Mouse (Mus musculus): Measurements from ENCODE around the gene Cel. TPM values are rescaled to one million over a fixed set of nuclear protein-coding genes. Genes with fewer than 3 reads are reported as not detected.

Cel gene
- polyA plus RNA-seq, 1 experiment = not detected

DNA sequence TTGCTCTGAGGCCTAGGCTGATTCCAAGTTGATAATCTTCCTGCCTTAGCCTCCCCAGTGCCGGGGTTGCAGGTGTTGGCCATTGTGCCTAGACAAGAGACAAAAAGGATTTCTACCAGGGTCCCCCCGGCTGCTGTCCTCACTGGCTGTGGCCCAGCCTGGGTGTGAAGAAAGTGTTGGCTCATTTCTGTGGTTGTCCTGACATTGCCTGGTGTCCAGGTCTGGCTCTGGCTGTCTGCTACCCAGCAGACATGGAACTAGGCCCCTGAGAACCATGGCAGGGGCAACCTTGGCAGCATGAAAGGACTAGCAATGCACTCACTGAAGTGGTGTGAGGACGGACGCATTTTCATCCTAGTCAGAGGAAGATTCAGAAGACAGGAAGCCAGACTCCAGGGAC is 33.3 kb downstream of the Cel start:
- WGBS = 82% methylated on average over 4 of the region's 4 CpGs
- TF ChIP-seq CTCF (IDR thresholded peaks at IDR 0.05; ENCODE audit: insufficient read depth, low read depth, low read length) = no peak
- TF ChIP-seq POLR2A (IDR thresholded peaks at IDR 0.05; ENCODE audit: insufficient read depth, low read depth, low read length) = no peak
- Histone ChIP-seq H3K27ac (ENCODE audit: insufficient read depth, low read depth, low read length) (no peak overlapping the region), H3K4me3 (ENCODE audit: insufficient read depth, low read depth, low read length) (no peak overlapping the region), H3K4me1 (ENCODE audit: control insufficient read depth, insufficient read depth, low read length) (peaks cover 71% of the 10 kb centered on the region)

DNA sequence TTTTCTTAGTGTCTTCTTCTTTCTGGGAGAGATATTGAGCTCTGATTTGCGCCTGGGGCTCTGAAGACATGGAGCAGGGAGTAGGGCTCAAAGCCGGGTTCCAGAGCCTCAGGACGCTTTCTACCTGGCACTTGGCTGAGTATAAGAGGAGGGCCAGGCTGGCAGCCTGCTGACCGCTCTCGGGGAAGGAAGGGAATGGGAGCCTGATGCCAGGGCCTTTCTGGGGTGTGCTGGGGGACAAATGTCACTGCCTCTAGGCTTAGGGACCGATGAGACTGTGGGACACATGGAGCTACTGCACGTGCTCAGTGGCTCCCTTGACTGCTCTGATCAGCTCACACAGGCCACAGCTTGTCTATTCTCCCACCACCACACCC is 34.9 kb downstream of the Cel start:
- Histone ChIP-seq H3K4me1 (ENCODE audit: control insufficient read depth, insufficient read depth, low read length) (peaks cover 72% of the 10 kb centered on the region), H3K4me3 (ENCODE audit: insufficient read depth, low read depth, low read length) (no peak overlapping the region), H3K27ac (ENCODE audit: insufficient read depth, low read depth, low read length) (no peak overlapping the region)
- 85% methylated on average over 7 of the region's 7 CpGs for WGBS
- TF ChIP-seq CTCF (IDR thresholded peaks at IDR 0.05; ENCODE audit: insufficient read depth, low read depth, low read length) = no peak
- no peak for TF ChIP-seq POLR2A (IDR thresholded peaks at IDR 0.05; ENCODE audit: insufficient read depth, low read depth, low read length)

DNA sequence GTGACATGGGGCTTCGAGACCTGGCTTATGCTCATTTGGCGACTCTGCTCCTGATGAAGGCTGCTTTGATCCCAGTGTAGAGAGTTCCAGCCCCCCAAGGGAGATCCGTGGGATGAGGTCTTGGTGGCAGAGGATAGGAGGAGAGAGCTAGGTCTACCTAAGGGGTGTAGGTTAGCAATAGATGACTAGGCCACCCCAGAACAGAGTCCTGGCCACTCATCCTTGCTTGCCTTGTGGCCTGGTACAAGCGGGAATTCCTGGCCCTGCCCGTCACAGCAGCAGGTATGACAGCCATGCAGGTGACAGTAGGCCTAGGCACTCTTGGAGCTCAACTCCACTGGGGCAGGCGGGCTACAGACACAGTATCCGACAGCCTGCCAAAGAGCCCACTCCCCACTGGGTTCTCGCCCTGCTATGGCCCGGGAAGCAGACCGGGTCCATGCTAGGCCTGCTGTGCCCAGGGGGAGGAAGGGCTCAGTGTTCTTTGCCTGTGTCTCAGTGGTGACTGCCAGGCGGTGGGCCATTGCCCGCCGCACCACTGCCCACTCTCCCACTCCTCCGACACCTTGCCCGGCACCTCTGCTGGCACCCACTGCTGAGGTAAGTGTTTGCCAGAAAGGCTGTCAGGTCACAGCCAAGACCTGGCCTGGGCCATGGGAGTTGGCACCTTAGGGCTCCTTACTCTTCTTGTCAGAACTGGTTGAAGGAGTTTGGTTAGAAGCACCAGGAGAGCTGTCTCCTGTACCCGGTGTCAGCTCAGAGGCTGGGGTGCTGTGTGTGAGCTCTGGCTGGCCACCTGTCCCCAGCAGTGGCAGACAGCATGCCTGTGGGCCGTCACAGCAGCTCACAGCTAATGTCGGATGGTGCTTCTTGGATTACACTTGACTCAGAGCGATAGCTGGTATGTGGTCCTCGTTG is 35.5 kb downstream of the Cel start:
- no peak overlapping the region for H3K4me3 ChIP-seq (ENCODE audit: insufficient read depth, low read depth, low read length)
- TF ChIP-seq CTCF (IDR thresholded peaks at IDR 0.05; ENCODE audit: insufficient read depth, low read depth, low read length) = no peak
- no peak for TF ChIP-seq POLR2A (IDR thresholded peaks at IDR 0.05; ENCODE audit: insufficient read depth, low read depth, low read length)
- 85% methylated on average over 20 of the region's 20 CpGs for WGBS
- H3K4me1 ChIP-seq (ENCODE audit: control insufficient read depth, insufficient read depth, low read length) = peaks cover 69% of the 10 kb centered on the region
- no peak overlapping the region for H3K27ac ChIP-seq (ENCODE audit: insufficient read depth, low read depth, low read length)

DNA sequence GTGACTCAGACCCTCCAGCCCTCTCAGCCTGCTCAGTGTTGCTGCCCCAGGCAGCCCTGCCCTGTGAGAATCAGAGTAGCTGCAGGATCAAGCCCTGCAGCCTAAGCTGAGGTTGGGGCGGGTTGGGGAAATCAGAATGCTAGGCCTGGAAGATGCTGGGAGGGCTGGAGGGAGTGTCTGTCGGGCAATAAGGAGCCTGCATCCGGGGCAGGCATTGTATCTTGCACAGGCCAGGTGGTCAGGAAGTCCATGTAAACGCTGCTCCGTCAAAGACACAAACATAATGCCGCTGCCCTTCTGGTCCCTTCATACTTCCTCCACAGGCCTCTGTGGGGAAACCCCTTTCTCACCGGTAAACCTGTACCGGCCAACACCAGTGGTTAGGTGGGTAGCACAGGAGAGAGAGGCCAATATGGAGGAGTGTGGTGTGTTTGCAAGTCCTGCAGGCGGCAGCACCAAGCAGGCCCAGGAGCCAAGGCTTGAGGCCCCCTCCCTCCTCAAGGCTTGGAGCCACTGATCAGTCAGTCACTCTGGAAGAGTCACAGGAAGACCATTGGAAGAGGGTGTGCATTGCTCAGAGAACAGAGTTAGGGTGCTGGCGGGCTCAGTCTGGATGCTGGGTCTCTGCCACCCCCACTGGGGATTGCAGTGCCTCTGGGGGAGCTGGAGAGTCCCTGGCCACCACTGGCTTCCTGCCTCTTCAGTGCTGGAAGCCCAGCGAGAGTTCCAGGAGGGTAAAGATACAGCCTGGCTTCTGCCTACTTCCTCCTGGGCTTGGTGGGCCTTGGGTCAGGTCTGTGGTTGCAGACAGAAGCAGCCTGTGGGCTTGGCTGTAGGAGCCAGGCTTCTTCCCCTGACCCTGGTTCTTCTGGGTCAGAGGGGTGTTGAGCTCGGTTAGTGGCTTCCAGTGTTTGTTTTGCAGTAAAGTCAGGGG is 37.0 kb downstream of the Cel start:
- Histone ChIP-seq H3K27ac (ENCODE audit: insufficient read depth, low read depth, low read length) (peak overlapping the region; percentile 93), H3K4me3 (ENCODE audit: insufficient read depth, low read depth, low read length) (no peak overlapping the region), H3K4me1 (ENCODE audit: control insufficient read depth, insufficient read depth, low read length) (peaks cover 77% of the 10 kb centered on the region)
- TF ChIP-seq POLR2A (IDR thresholded peaks at IDR 0.05; ENCODE audit: insufficient read depth, low read depth, low read length) = no peak
- peak; percentile 6; the same call in 1 of the 2 replicates for TF ChIP-seq CTCF (IDR thresholded peaks at IDR 0.05; ENCODE audit: insufficient read depth, low read depth, low read length)
- 49% methylated on average over 12 of the region's 12 CpGs for WGBS

DNA sequence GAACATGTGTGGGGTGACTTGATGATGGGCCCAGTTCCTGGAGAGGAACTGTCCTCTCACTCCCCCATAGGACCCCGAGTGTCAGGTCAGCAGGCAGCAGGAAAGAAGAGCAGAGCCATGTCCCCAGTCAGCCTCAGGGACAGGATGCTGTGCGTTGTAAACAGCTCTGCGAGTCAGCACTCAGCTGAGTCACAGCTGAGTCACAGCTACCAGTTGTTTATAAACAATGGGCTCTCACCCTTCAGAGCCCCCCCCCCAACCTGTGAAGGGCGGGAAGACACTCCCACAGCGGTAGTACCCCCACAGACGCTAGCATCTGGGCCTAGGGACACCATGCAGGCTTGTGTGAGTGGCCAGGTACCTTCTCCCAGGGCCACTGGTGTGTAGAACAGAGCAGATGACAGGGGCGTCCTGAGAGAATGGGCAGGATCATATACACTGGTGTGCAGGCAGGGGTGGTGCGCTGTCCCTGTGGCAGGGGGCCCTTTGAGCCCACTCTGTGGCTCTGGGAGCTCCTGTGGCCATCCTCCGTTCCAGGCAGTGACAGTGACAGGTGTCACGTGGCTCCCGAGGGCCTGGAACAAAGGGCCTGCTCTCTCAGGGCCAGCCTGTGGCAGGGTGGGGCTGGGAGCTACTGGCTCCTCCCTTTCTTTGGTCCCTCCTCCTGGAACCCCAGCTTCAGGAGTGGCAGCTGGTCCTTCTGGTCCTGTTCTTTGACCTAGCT is 37.8 kb downstream of the Cel start:
- 22% methylated on average over 11 of the region's 11 CpGs for WGBS

GRCm38 (mm10) chr2:28524406-28524805 is 38.8 kb downstream of the Cel start:
- TF ChIP-seq POLR2A (IDR thresholded peaks at IDR 0.05; ENCODE audit: insufficient read depth, low read depth, low read length) (no peak), CTCF (IDR thresholded peaks at IDR 0.05; ENCODE audit: insufficient read depth, low read depth, low read length) (no peak)
- peaks cover 71% of the 10 kb centered on the region for H3K4me1 ChIP-seq (ENCODE audit: control insufficient read depth, insufficient read depth, low read length)
- WGBS = 69% methylated on average over 10 of the region's 10 CpGs
- H3K27ac ChIP-seq (ENCODE audit: insufficient read depth, low read depth, low read length) = peak overlapping the region; percentile 93
- no peak overlapping the region for H3K4me3 ChIP-seq (ENCODE audit: insufficient read depth, low read depth, low read length)

More for the DNA sequence above, 37.8 kb downstream of the Cel start:
- no peak for TF ChIP-seq POLR2A (IDR thresholded peaks at IDR 0.05; ENCODE audit: insufficient read depth, low read depth, low read length)
- peaks cover 77% of the 10 kb centered on the region for H3K4me1 ChIP-seq (ENCODE audit: control insufficient read depth, insufficient read depth, low read length)
- peak overlapping the region; percentile 93 for H3K27ac ChIP-seq (ENCODE audit: insufficient read depth, low read depth, low read length)
- H3K4me3 ChIP-seq (ENCODE audit: insufficient read depth, low read depth, low read length) = no peak overlapping the region

GRCm38 (mm10) chr2:28523643-28524117 is 39.5 kb downstream of the Cel start:
- Histone ChIP-seq H3K4me3 (ENCODE audit: insufficient read depth, low read depth, low read length) (no peak overlapping the region), H3K4me1 (ENCODE audit: control insufficient read depth, insufficient read depth, low read length) (peaks cover 73% of the 10 kb centered on the region), H3K27ac (ENCODE audit: insufficient read depth, low read depth, low read length) (peak overlapping the region; percentile 93)
- 13% methylated on average over 5 of the region's 5 CpGs for WGBS
- TF ChIP-seq POLR2A (IDR thresholded peaks at IDR 0.05; ENCODE audit: insufficient read depth, low read depth, low read length) (peak; percentile 52; the same call in 1 of the 2 replicates), CTCF (IDR thresholded peaks at IDR 0.05; ENCODE audit: insufficient read depth, low read depth, low read length) (no peak)

- WGBS = 69% methylated on average over 4 of the region's 4 CpGs
- H3K4me1 ChIP-seq (ENCODE audit: control insufficient read depth, insufficient read depth, low read length) = peaks cover 73% of the 10 kb centered on the region
- H3K4me3 ChIP-seq (ENCODE audit: insufficient read depth, low read depth, low read length) = no peak overlapping the region
- H3K27ac ChIP-seq (ENCODE audit: insufficient read depth, low read depth, low read length) = peak overlapping the region; percentile 76
- TF ChIP-seq CTCF (IDR thresholded peaks at IDR 0.05; ENCODE audit: insufficient read depth, low read depth, low read length) = no peak
- TF ChIP-seq POLR2A (IDR thresholded peaks at IDR 0.05; ENCODE audit: insufficient read depth, low read depth, low read length) = no peak
Measured at GRCm38 (mm10) chr2:28522166-28522565, 41.0 kb downstream of the Cel start.

Data from olfactory bulb, adult 2 months (tissue).